Mouse (Mus musculus): ENCODE measurements at regions not wholly inside any gene's neighbourhood (a gene's known extent, or its start where the extent isn't known, plus 50 kb on each side); places are given as distances from the start of the nearest gene placed in this dataset.

DNA sequence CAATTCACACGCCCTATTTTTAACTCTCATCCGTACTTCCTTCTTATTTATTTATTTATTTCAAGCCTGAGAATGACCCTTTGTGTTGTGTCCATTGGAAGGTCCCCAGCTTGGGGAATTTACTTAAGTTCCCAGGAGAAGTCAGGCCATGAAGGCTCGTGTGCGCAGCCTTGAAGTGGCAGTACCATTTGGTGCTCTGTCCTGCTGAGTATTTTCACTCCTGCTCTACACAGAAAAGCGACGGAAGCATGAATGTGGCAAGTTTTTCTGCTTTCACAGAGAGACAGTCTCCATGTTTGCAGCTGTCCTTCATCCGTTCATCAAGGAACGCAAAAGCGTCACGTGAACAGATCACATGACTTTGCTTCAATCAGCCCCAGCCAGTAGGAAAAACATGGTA is 610.2 kb upstream of the Clint1 start:
- DNase-seq (ENCODE audit: low spot score in 2 of 2) = no peak

DNA sequence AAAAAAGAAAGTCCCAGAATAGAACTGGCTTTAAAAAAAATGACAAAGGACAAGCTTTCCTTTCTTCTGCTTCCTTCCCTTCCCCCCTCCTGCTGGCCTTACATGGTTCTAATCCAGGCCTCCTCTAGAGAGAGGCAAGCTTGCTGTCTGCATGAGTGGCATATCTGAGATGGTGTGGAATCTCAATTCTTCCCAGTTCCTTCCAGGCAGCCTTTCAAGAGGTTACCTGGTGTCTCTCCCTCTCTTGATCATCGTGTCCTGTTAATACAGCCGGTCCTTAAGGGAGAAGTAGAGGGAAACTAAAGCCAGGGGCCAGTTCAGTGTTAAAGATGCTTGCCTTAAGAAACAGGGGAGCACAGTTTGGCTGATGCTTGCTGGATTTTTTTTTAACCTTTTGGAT is 607.1 kb upstream of the Clint1 start:
- no peak for DNase-seq (ENCODE audit: low spot score in 2 of 2)

- DNase-seq (ENCODE audit: low spot score in 2 of 2) = no peak
Observed at GRCm38 (mm10) chr11:45256019-45256418, 595.8 kb upstream of the Clint1 start.

- DNase-seq (ENCODE audit: low spot score in 2 of 2) = no peak
Observed at GRCm38 (mm10) chr11:45262198-45262597, 589.7 kb upstream of the Clint1 start.

DNA sequence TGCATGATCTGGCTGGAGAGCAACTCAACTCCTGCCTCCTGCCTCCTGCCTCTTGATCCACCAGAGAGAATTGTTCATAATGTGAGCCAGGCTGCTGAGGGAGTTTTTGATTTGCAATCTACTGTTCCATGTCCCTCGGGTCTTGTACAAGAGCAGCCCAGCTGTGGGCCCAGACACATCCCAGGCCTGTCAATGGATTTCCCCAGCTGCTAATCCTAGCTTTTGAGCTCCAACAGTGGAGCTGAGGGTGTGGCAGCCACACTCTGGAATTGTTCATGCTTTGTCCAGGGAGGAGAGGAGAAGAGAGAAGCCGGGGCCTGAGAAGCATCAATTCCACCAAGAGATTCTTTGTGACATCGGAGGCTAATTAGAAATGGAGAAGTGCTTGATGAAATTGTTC is 587.9 kb upstream of the Clint1 start:
- no peak for DNase-seq (ENCODE audit: low spot score in 2 of 2)

DNA sequence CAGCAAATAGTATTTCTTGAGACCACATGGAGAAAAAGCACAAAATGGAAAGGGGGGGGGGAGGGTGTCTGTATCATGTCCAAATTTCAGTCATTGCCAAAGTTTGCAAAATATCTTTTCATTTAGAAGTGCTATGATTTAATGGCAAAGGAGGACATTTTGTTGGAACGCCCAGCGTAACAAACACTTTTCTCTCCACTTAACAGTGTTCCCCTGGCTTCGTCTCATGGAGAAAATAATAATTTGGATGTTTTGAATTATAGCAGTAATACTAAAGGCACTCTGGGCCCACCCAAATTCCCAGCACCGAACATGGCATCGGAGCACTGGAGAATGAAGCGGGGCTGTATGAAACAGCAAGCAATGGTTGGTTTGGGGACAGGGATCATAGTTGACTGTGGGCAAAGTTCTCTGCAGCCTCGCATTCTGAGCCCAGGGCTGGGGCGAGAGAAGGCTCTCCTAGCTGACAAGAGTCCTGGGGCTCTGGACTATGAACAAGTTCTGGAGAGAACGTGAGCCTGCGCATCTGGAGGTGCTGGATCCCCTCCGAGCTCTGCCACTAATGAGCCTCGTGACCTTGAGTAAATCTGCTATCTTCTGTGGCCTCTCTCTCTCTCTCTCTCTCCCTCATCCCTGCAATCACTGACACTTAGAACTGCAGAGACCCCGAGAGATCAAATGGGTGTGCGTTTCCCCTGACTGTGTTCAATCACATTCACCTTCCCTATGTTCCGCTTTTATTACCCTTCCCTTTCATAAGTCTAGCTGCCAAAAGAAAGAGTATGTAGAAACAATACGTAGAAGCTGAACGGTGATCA is 586.5 kb upstream of the Clint1 start:
- DNase-seq (ENCODE audit: low spot score in 2 of 2) = no peak

DNA sequence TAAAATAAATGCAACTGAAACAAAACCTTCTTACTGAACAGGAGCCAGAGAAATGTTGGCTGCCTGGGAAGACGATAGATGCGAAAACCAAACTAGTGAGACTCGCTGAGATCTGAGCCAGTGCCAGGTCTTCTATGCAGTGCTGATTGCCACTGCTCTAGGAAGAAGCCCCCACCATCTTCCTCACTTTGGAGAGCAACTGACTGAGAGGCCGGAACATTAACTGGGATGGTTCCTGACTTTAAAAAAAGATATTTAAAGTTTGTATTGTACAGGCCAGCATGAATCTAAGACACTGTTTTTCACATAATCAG is 585.9 kb upstream of the Clint1 start:
- DNase-seq (ENCODE audit: low spot score in 2 of 2) = no peak

GRCm38 (mm10) chr11:45269215-45269614 is 582.6 kb upstream of the Clint1 start:
- DNase-seq (ENCODE audit: low spot score in 2 of 2) = no peak

DNA sequence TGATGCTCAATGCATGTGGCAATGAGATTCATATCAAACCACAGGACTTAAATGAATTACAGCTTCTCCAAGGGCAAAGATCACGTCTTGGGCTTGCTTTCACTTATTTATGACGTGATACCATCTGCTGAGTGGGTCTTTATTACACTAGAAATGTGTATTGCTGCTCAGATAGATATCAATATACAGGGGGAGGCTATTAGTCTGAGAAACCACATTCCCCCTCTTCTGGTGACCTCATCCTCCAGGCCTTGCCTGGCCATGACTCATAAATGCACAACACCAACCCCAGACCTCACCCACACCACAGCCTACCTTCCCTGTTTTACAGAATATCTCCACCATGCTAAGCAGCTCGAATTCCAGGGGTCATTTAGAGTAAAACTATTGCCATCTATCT is 580.6 kb upstream of the Clint1 start:
- no peak for DNase-seq (ENCODE audit: low spot score in 2 of 2)

DNA sequence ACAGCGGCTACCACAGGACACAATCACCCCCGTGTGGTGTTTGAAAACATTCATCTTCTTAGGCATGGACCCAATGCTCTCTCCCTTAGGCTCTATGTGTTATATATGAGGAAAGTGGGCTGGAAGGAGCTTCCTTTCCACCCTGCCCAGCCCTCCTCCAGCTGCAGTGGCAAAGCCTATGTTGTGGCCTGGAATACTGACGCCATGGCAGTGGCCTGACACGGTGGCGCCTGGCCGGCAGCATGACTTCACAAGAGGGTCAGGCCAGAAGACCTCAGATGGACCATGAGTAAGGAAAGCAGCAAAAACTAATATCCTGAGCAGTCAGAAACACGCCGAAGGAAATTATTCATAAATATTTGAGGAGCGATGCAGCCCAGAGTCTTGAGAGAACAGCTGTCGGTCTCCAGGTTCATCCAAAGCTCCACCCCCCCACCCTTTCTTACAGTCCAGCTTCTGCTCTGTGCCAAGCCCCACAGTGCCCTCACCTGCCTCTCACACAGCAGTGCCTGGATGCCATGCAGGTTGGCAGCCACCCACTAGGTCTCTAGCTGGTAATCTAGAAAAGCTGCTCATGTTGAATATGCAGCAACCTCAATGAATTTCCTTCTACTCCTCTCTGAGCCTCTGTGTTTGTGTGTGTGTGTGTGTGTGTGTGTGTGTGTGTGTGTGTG is 577.3 kb upstream of the Clint1 start:
- DNase-seq (ENCODE audit: low spot score in 2 of 2) = no peak

- no peak for DNase-seq (ENCODE audit: low spot score in 2 of 2)
Observed at GRCm38 (mm10) chr11:45275170-45275569, 576.7 kb upstream of the Clint1 start.

GRCm38 (mm10) chr11:45296772-45297171 is 555.1 kb upstream of the Clint1 start:
- DNase-seq (ENCODE audit: low spot score in 2 of 2) = no peak

DNA sequence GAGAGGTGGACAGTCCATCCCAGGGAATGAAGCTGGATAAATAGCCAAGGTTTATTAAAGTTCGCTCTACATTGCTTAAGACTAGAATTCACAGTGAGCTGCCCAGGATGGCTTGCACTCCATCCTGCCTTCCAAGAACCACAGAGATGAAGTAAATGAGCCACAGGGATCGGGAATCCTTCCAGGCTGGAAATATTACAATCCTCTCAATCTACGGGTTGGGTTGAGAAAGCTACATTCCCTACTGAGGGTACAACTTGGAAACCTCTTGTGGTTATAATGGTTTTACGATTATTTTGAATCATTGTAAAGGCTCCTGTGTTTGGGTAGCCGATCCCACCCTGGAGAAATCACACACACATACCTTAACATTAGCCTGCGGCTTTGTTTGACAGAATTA is 539.9 kb upstream of the Clint1 start:
- DNase-seq (ENCODE audit: low spot score in 2 of 2) = no peak

- no peak for DNase-seq (ENCODE audit: low spot score in 2 of 2)
Observed at GRCm38 (mm10) chr11:45323766-45324165, 528.1 kb upstream of the Clint1 start.

DNA sequence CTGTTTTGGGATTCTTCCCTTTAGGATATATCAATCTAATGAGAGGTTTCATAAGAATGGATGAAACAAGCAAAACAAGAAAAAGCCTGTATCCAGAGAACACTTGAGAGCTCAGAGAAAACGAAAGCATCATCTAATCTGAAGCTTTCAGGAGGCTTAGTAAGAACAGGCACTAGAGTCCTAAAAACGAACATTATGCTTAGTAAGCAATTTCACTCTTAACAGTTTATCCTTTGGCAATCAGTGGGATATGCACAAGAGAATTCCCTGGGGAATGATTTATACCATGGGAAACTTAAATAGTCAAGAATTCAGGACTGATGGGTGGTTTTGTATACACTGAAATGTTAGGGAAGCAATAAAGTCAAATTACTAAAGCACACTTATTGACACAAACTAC is 521.5 kb upstream of the Clint1 start:
- DNase-seq (ENCODE audit: low spot score in 2 of 2) = no peak

DNA sequence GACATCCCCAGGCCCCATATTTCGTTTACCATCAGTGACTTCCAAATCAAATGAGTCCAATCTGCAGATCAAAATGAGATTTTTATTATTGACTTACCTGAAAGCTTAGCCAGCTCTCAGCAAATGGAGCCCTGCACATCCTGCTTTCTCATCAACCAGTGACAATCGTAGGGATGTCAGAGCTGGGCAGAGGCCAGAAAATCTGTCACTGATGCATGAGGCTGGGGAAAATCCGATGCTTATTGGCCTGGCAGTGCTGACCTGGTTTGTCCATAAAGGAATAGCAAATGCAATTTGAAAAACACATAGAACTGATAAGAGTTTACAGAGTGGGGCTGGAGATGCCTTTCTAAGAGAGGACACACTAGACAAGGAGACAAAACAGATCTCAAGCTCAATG is 518.1 kb upstream of the Clint1 start:
- no peak for DNase-seq (ENCODE audit: low spot score in 2 of 2)

GRCm38 (mm10) chr11:45349331-45349730 is 502.5 kb upstream of the Clint1 start:
- no peak for DNase-seq (ENCODE audit: low spot score in 2 of 2)

GRCm38 (mm10) chr11:45365343-45365742 is 486.5 kb upstream of the Clint1 start:
- no peak for DNase-seq (ENCODE audit: low spot score in 2 of 2)

DNA sequence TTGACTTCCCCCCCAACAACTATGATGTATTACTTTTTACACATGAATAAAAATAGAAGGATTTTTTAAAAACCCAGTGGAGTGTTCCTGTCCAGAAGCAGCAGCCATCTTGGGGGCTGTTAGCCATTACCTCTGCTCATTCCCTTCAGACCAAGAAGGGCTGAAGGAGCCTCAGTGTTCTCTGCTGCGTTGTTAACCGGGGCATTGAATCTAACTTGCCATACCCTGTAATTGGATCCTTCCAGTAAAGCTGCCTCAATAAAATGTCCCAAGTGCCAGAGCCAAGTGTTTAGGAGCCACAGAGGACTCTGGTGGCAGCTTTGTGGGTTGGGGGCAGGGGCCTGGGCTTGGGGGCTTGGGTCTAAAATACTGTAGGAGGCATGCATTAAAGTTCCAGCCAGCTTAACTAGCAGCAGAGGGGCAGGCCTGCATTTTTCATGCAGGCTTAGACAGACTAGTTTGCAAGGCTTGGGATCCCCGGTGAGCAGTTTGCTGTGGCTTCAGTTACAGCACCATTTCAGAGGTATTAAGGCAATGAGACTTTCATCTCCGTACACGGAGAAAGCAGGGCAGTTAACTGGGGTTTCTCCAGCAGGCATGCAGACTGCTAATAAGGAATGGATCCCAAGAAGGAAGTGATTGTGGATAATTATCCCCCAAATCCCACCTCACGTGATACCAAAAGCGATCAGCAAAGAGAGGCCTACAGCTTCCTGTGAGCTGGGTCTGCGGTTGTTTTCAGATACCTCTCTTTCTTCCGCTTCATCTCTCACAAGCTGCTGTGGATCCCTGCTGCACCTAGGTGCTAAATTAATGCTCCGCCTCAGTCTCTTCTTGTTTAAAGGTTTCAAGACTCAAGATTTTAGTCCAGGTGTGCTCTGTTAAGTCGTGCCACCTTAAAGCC is 462.4 kb upstream of the Clint1 start:
- no peak for DNase-seq (ENCODE audit: low spot score in 2 of 2)

GRCm38 (mm10) chr11:45396009-45396408 is 455.8 kb upstream of the Clint1 start:
- no peak for DNase-seq (ENCODE audit: low spot score in 2 of 2)

DNA sequence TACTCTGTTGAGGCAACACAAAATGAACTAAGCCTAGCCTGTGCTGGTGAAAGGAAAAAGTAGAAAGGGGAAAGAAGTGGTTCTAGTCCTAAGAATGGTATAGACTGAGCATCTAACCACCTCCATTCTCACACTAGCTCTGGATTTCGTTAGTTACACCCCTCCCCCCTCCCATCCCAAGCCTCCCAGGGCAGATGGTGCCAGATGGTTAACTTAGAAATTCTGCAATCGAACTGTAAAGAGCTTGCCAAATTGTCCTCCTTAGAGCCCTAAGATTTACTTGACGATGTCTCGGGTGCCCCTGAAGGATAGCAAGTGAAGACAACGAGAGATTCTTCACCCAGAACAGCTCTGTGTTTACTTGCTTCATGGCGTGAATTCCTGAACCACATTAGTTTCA is 453.7 kb upstream of the Clint1 start:
- no peak for DNase-seq (ENCODE audit: low spot score in 2 of 2)

DNA sequence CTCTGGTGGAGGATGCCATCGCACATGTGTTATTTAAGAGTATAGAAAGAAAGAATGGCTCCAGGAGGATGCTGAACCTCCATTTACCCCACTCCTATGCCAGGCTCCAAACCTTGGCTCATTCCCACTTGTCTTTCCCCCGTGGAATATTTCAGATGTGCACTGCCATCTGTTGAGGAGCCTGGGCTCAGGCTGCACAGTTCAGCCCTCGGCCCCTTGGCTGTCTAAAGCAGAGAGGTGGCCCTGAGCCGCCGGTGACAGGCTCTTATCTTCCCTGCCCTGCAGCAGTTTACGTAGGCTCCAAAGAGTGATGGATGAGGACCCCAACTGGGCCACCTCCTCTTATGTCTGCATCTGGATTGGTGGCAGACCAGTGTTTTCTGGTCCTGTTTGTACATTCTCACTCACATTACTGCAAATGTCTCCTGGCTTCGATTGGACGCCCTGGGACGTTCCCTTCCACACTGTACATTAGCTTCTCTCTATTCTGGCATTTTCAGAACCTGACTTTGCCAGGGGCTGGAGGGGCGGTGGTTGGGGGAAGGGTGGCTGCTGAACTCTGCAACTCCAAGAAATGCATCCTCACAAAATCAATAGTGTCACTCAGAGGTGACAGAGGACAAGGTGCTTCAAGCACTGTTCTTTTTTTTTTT is 447.3 kb upstream of the Clint1 start:
- DNase-seq (ENCODE audit: low spot score in 2 of 2) = no peak
